Mouse (Mus musculus): ENCODE data around the gene Tspan5. TPM values are rescaled to one million over a fixed set of nuclear protein-coding genes. Genes with fewer than 3 reads are reported as not detected.

Gene Tspan5
- polyA plus RNA-seq, 1 experiment, result 3.9 TPM

GRCm38 (mm10) chr3:138759968-138760684 lies 18.1 kb downstream of the Tspan5 start:
- peaks cover 2% of the 10 kb centered on the region; the same call in 1 of the 2 replicates for H3K4me1 ChIP-seq (ENCODE audit: control insufficient read depth, insufficient read depth, insufficient read length)
- H3K4me3 ChIP-seq (ENCODE audit: extremely low read depth, insufficient read depth, insufficient read length), result no peak overlapping the region
- 75% methylated on average over 9 of the region's 9 CpGs for WGBS
- no peak overlapping the region for H3K27ac ChIP-seq (ENCODE audit: insufficient read depth, low read length)
- no peaks in the 10 kb centered on the region for H3K36me3 ChIP-seq (ENCODE audit: control insufficient read depth, insufficient read depth, low read length)
- DNase-seq (ENCODE audit: low read depth in 1 of 2, low spot score in 2 of 2), result no peak
- no peaks in the 10 kb centered on the region for H3K27me3 ChIP-seq (ENCODE audit: control insufficient read depth, insufficient read depth, low read length)
- TF ChIP-seq POLR2A (IDR thresholded peaks at IDR 0.05; ENCODE audit: low read depth, low read length) (no peak), CTCF (IDR thresholded peaks at IDR 0.05; ENCODE audit: extremely low read depth, insufficient read depth, insufficient read length, insufficient replicate concordance) (no peak)

- no peak overlapping the region for H3K4me3 ChIP-seq (ENCODE audit: extremely low read depth, insufficient read depth, insufficient read length)
- TF ChIP-seq POLR2A (IDR thresholded peaks at IDR 0.05; ENCODE audit: low read depth, low read length) (no peak), CTCF (IDR thresholded peaks at IDR 0.05; ENCODE audit: extremely low read depth, insufficient read depth, insufficient read length, insufficient replicate concordance) (no peak)
- WGBS, result 91% methylated on average over 11 of the region's 11 CpGs
- no peak for DNase-seq (ENCODE audit: low read depth in 1 of 2, low spot score in 2 of 2)
- peaks cover 2% of the 10 kb centered on the region; the same call in 1 of the 2 replicates for H3K4me1 ChIP-seq (ENCODE audit: control insufficient read depth, insufficient read depth, insufficient read length)
- H3K27me3 ChIP-seq (ENCODE audit: control insufficient read depth, insufficient read depth, low read length), result no peaks in the 10 kb centered on the region
- H3K36me3 ChIP-seq (ENCODE audit: control insufficient read depth, insufficient read depth, low read length), result no peaks in the 10 kb centered on the region
- H3K27ac ChIP-seq (ENCODE audit: insufficient read depth, low read length), result no peak overlapping the region
Observed at GRCm38 (mm10) chr3:138760685-138761119, 18.7 kb downstream of the Tspan5 start.

GRCm38 (mm10) chr3:138761531-138761930 lies 19.5 kb downstream of the Tspan5 start:
- no peak for TF ChIP-seq POLR2A (IDR thresholded peaks at IDR 0.05; ENCODE audit: low read depth, low read length)
- TF ChIP-seq CTCF (IDR thresholded peaks at IDR 0.05; ENCODE audit: extremely low read depth, insufficient read depth, insufficient read length, insufficient replicate concordance), result no peak
- WGBS, result 93% methylated on average over 13 of the region's 13 CpGs
- DNase-seq (ENCODE audit: low read depth in 1 of 2, low spot score in 2 of 2), result no peak
- Histone ChIP-seq H3K36me3 (ENCODE audit: control insufficient read depth, insufficient read depth, low read length) (no peaks in the 10 kb centered on the region), H3K27me3 (ENCODE audit: control insufficient read depth, insufficient read depth, low read length) (no peaks in the 10 kb centered on the region), H3K4me1 (ENCODE audit: control insufficient read depth, insufficient read depth, insufficient read length) (peaks cover 2% of the 10 kb centered on the region; the same call in 1 of the 2 replicates), H3K27ac (ENCODE audit: insufficient read depth, low read length) (no peak overlapping the region), H3K4me3 (ENCODE audit: extremely low read depth, insufficient read depth, insufficient read length) (no peak overlapping the region)

GRCm38 (mm10) chr3:138763941-138764340 lies 21.9 kb downstream of the Tspan5 start:
- no peak for TF ChIP-seq CTCF (IDR thresholded peaks at IDR 0.05; ENCODE audit: extremely low read depth, insufficient read depth, insufficient read length, insufficient replicate concordance)
- TF ChIP-seq POLR2A (IDR thresholded peaks at IDR 0.05; ENCODE audit: low read depth, low read length), result no peak
- no peak overlapping the region for H3K4me3 ChIP-seq (ENCODE audit: extremely low read depth, insufficient read depth, insufficient read length)
- H3K4me1 ChIP-seq (ENCODE audit: control insufficient read depth, insufficient read depth, insufficient read length), result no peaks in the 10 kb centered on the region
- DNase-seq (ENCODE audit: low read depth in 1 of 2, low spot score in 2 of 2), result no peak
- H3K27me3 ChIP-seq (ENCODE audit: control insufficient read depth, insufficient read depth, low read length), result no peaks in the 10 kb centered on the region
- H3K36me3 ChIP-seq (ENCODE audit: control insufficient read depth, insufficient read depth, low read length), result no peaks in the 10 kb centered on the region
- H3K27ac ChIP-seq (ENCODE audit: insufficient read depth, low read length), result no peak overlapping the region
- WGBS, result 87% methylated on average over 9 of the region's 9 CpGs

- Histone ChIP-seq H3K36me3 (ENCODE audit: control insufficient read depth, insufficient read depth, low read length) (no peaks in the 10 kb centered on the region), H3K27me3 (ENCODE audit: control insufficient read depth, insufficient read depth, low read length) (no peaks in the 10 kb centered on the region), H3K4me1 (ENCODE audit: control insufficient read depth, insufficient read depth, insufficient read length) (no peaks in the 10 kb centered on the region), H3K4me3 (ENCODE audit: extremely low read depth, insufficient read depth, insufficient read length) (no peak overlapping the region), H3K27ac (ENCODE audit: insufficient read depth, low read length) (no peak overlapping the region)
- WGBS, result 90% methylated on average over 3 of the region's 3 CpGs
- DNase-seq (ENCODE audit: low read depth in 1 of 2, low spot score in 2 of 2), result no peak
- TF ChIP-seq CTCF (IDR thresholded peaks at IDR 0.05; ENCODE audit: extremely low read depth, insufficient read depth, insufficient read length, insufficient replicate concordance) (no peak), POLR2A (IDR thresholded peaks at IDR 0.05; ENCODE audit: low read depth, low read length) (no peak)
Observed at GRCm38 (mm10) chr3:138764782-138765181, 22.8 kb downstream of the Tspan5 start.

- H3K4me3 ChIP-seq (ENCODE audit: extremely low read depth, insufficient read depth, insufficient read length), result no peak overlapping the region
- 90% methylated on average over 8 of the region's 8 CpGs for WGBS
- no peak overlapping the region for H3K27ac ChIP-seq (ENCODE audit: insufficient read depth, low read length)
- no peaks in the 10 kb centered on the region for H3K27me3 ChIP-seq (ENCODE audit: control insufficient read depth, insufficient read depth, low read length)
- DNase-seq (ENCODE audit: low read depth in 1 of 2, low spot score in 2 of 2), result no peak
- TF ChIP-seq CTCF (IDR thresholded peaks at IDR 0.05; ENCODE audit: extremely low read depth, insufficient read depth, insufficient read length, insufficient replicate concordance), result no peak
- TF ChIP-seq POLR2A (IDR thresholded peaks at IDR 0.05; ENCODE audit: low read depth, low read length), result no peak
- no peaks in the 10 kb centered on the region for H3K4me1 ChIP-seq (ENCODE audit: control insufficient read depth, insufficient read depth, insufficient read length)
- H3K36me3 ChIP-seq (ENCODE audit: control insufficient read depth, insufficient read depth, low read length), result no peaks in the 10 kb centered on the region
Observed at GRCm38 (mm10) chr3:138767034-138767433, 25.0 kb downstream of the Tspan5 start.

GRCm38 (mm10) chr3:138768541-138769093 lies 26.6 kb downstream of the Tspan5 start:
- Histone ChIP-seq H3K4me1 (ENCODE audit: control insufficient read depth, insufficient read depth, insufficient read length) (no peaks in the 10 kb centered on the region), H3K27me3 (ENCODE audit: control insufficient read depth, insufficient read depth, low read length) (no peaks in the 10 kb centered on the region), H3K27ac (ENCODE audit: insufficient read depth, low read length) (no peak overlapping the region), H3K36me3 (ENCODE audit: control insufficient read depth, insufficient read depth, low read length) (no peaks in the 10 kb centered on the region), H3K4me3 (ENCODE audit: extremely low read depth, insufficient read depth, insufficient read length) (no peak overlapping the region)
- WGBS, result 87% methylated on average over 12 of the region's 12 CpGs
- TF ChIP-seq CTCF (IDR thresholded peaks at IDR 0.05; ENCODE audit: extremely low read depth, insufficient read depth, insufficient read length, insufficient replicate concordance) (no peak), POLR2A (IDR thresholded peaks at IDR 0.05; ENCODE audit: low read depth, low read length) (no peak)
- no peak for DNase-seq (ENCODE audit: low read depth in 1 of 2, low spot score in 2 of 2)
